Mouse (Mus musculus): ENCODE measurements around the gene Mrps18c. TPM values are rescaled to one million over a fixed set of nuclear protein-coding genes. Genes with fewer than 3 reads are reported as not detected.

Gene Mrps18c
- polyA plus RNA-seq, 1 experiment from 2014 or later = 153 TPM

- WGBS = 97% methylated on average over 4 of the region's 4 CpGs
- DNase-seq (ENCODE audit: low spot score) (no peak), ATAC-seq (ENCODE audit: low read depth) (no peak)
- no peak overlapping the region for H3K27ac ChIP-seq (replicated peaks; ENCODE audit: low read depth, low read length)
- no peak overlapping the region for H3K9ac ChIP-seq (ENCODE audit: low read depth, low read length)
- no peaks in the 10 kb centered on the region for H3K27me3 ChIP-seq (replicated peaks; ENCODE audit: control insufficient read depth, insufficient read depth, low read length)
- no peak overlapping the region for H3K4me2 ChIP-seq (ENCODE audit: low read depth, low read length)
- no peak overlapping the region for H3K4me3 ChIP-seq (ENCODE audit: low read depth, low read length)
- no peaks in the 10 kb centered on the region for H3K9me3 ChIP-seq (ENCODE audit: control insufficient read depth, low read length)
- H3K36me3 ChIP-seq (ENCODE audit: control insufficient read depth, insufficient read depth, low read length) = peaks cover 84% of the 10 kb centered on the region
- no peaks in the 10 kb centered on the region for H3K4me1 ChIP-seq (ENCODE audit: control insufficient read depth, insufficient read depth, low read length)
These were observed 26.9 kb upstream of the Mrps18c start for GRCm38 (mm10) chr5:100771575-100771974.

DNA sequence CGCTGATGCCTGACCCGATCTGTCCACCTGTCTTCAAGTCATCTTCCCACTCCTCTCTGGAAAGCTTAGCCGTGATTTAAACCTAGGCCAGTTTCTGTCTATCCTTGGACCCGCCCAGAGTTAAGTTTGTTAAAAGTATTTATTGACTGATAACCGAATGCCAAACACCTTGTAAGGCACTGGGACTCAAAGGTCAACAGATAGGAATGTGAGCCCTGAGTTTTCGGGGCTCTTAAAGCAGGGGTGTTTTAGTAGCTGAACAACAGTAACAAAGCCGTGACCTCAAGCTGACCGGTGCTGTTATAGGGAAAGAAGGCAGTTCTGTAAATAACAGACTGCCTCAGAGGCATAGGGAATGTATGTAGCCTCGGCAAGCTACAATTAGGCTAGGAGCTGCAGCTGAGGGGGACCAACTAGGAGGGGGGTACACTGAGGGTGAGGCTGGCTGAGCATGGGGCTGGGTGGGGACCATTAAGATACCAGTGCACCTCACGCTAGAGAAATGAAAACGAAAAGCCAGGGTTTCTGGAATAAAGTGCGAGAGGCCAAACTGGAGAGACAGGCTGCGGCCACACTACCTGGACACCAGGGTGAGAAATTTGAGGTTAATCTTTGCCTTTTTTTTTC is 22.5 kb upstream of the Mrps18c start:
- Histone ChIP-seq H3K9me3 (ENCODE audit: control insufficient read depth, low read length) (no peaks in the 10 kb centered on the region), H3K4me3 (ENCODE audit: low read depth, low read length) (no peak overlapping the region), H3K4me1 (ENCODE audit: control insufficient read depth, insufficient read depth, low read length) (no peaks in the 10 kb centered on the region), H3K4me2 (ENCODE audit: low read depth, low read length) (no peak overlapping the region), H3K36me3 (ENCODE audit: control insufficient read depth, insufficient read depth, low read length) (peaks cover 79% of the 10 kb centered on the region), H3K27ac (replicated peaks; ENCODE audit: low read depth, low read length) (no peak overlapping the region), H3K9ac (ENCODE audit: low read depth, low read length) (no peak overlapping the region), H3K27me3 (replicated peaks; ENCODE audit: control insufficient read depth, insufficient read depth, low read length) (no peaks in the 10 kb centered on the region)
- no peak for DNase-seq (ENCODE audit: low spot score)
- 89% methylated on average over 13 of the region's 13 CpGs for WGBS
- no peak for ATAC-seq (ENCODE audit: low read depth)

DNA sequence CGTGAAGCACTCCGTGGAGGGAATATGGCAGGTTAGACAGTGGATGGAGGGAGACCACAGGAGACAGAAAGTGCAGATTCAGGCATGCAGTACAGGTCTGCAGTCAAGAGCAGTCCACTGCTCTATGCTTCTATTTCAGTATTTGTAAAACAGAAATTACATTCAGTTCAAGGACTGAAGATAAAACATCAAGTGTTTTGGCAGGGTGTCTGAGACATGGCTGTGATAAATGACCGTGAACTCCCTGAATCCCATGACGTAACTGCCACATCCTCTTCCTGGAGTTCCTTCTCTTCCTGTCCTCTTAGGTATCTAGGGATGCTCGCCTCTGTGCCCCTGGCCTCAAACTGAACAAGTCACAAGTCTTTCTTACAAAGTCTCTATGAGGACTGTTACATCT is 21.5 kb upstream of the Mrps18c start:
- H3K36me3 ChIP-seq (ENCODE audit: control insufficient read depth, insufficient read depth, low read length) = peaks cover 79% of the 10 kb centered on the region
- no peak for ATAC-seq (ENCODE audit: low read depth)
- no peak overlapping the region for H3K9ac ChIP-seq (ENCODE audit: low read depth, low read length)
- no peak overlapping the region for H3K4me2 ChIP-seq (ENCODE audit: low read depth, low read length)
- no peaks in the 10 kb centered on the region for H3K9me3 ChIP-seq (ENCODE audit: control insufficient read depth, low read length)
- no peaks in the 10 kb centered on the region for H3K27me3 ChIP-seq (replicated peaks; ENCODE audit: control insufficient read depth, insufficient read depth, low read length)
- H3K4me1 ChIP-seq (ENCODE audit: control insufficient read depth, insufficient read depth, low read length) = no peaks in the 10 kb centered on the region
- DNase-seq (ENCODE audit: low spot score) = no peak
- H3K27ac ChIP-seq (replicated peaks; ENCODE audit: low read depth, low read length) = no peak overlapping the region
- H3K4me3 ChIP-seq (ENCODE audit: low read depth, low read length) = no peak overlapping the region
- WGBS = 92% methylated on average over 5 of the region's 5 CpGs

GRCm38 (mm10) chr5:100779002-100779401 is 19.4 kb upstream of the Mrps18c start:
- H3K4me2 ChIP-seq (ENCODE audit: low read depth, low read length) = no peak overlapping the region
- H3K9ac ChIP-seq (ENCODE audit: low read depth, low read length) = no peak overlapping the region
- no peaks in the 10 kb centered on the region for H3K4me1 ChIP-seq (ENCODE audit: control insufficient read depth, insufficient read depth, low read length)
- ATAC-seq (ENCODE audit: low read depth) (no peak), DNase-seq (ENCODE audit: low spot score) (no peak)
- no peaks in the 10 kb centered on the region for H3K27me3 ChIP-seq (replicated peaks; ENCODE audit: control insufficient read depth, insufficient read depth, low read length)
- H3K9me3 ChIP-seq (ENCODE audit: control insufficient read depth, low read length) = no peaks in the 10 kb centered on the region
- no peak overlapping the region for H3K4me3 ChIP-seq (ENCODE audit: low read depth, low read length)
- no peak overlapping the region for H3K27ac ChIP-seq (replicated peaks; ENCODE audit: low read depth, low read length)
- 96% methylated on average over 13 of the region's 13 CpGs for WGBS
- peaks cover 78% of the 10 kb centered on the region for H3K36me3 ChIP-seq (ENCODE audit: control insufficient read depth, insufficient read depth, low read length)

- Histone ChIP-seq H3K4me1 (ENCODE audit: control insufficient read depth, insufficient read depth, low read length) (no peaks in the 10 kb centered on the region), H3K9me3 (ENCODE audit: control insufficient read depth, low read length) (no peaks in the 10 kb centered on the region), H3K4me2 (ENCODE audit: low read depth, low read length) (no peak overlapping the region), H3K4me3 (ENCODE audit: low read depth, low read length) (no peak overlapping the region), H3K27me3 (replicated peaks; ENCODE audit: control insufficient read depth, insufficient read depth, low read length) (no peaks in the 10 kb centered on the region), H3K36me3 (ENCODE audit: control insufficient read depth, insufficient read depth, low read length) (peaks cover 84% of the 10 kb centered on the region), H3K27ac (replicated peaks; ENCODE audit: low read depth, low read length) (no peak overlapping the region), H3K9ac (ENCODE audit: low read depth, low read length) (no peak overlapping the region)
- WGBS = 94% methylated on average over 9 of the region's 9 CpGs
- ATAC-seq (ENCODE audit: low read depth) (no peak), DNase-seq (ENCODE audit: low spot score) (no peak)
These were observed 10.9 kb upstream of the Mrps18c start for GRCm38 (mm10) chr5:100787527-100787926.

- 86% methylated on average over 7 of the region's 7 CpGs for WGBS
- H3K27ac ChIP-seq (replicated peaks; ENCODE audit: low read depth, low read length) = no peak overlapping the region
These were observed 6.2 kb upstream of the Mrps18c start for GRCm38 (mm10) chr5:100792261-100792660.

GRCm38 (mm10) chr5:100794084-100794483 is 4.3 kb upstream of the Mrps18c start:
- Histone ChIP-seq H3K4me3 (ENCODE audit: low read depth, low read length) (no peak overlapping the region), H3K9me3 (ENCODE audit: control insufficient read depth, low read length) (no peaks in the 10 kb centered on the region), H3K9ac (ENCODE audit: low read depth, low read length) (no peak overlapping the region), H3K36me3 (ENCODE audit: control insufficient read depth, insufficient read depth, low read length) (peaks cover 58% of the 10 kb centered on the region), H3K27me3 (replicated peaks; ENCODE audit: control insufficient read depth, insufficient read depth, low read length) (no peaks in the 10 kb centered on the region), H3K4me2 (ENCODE audit: low read depth, low read length) (no peak overlapping the region), H3K4me1 (ENCODE audit: control insufficient read depth, insufficient read depth, low read length) (peaks cover 7% of the 10 kb centered on the region; the same call in 1 of the 2 replicates), H3K27ac (replicated peaks; ENCODE audit: low read depth, low read length) (no peak overlapping the region)
- DNase-seq (ENCODE audit: low spot score) = no peak
- 83% methylated on average over 5 of the region's 5 CpGs for WGBS
- ATAC-seq (ENCODE audit: low read depth) = no peak

More at GRCm38 (mm10) chr5:100792261-100792660, 6.2 kb upstream of the Mrps18c start:
- no peak overlapping the region for H3K4me3 ChIP-seq (ENCODE audit: low read depth, low read length)
- no peak overlapping the region for H3K4me2 ChIP-seq (ENCODE audit: low read depth, low read length)
- DNase-seq (ENCODE audit: low spot score) = no peak
- H3K9me3 ChIP-seq (ENCODE audit: control insufficient read depth, low read length) = no peaks in the 10 kb centered on the region
- H3K27me3 ChIP-seq (replicated peaks; ENCODE audit: control insufficient read depth, insufficient read depth, low read length) = no peaks in the 10 kb centered on the region
- peaks cover 76% of the 10 kb centered on the region for H3K36me3 ChIP-seq (ENCODE audit: control insufficient read depth, insufficient read depth, low read length)
- ATAC-seq (ENCODE audit: low read depth) = no peak
- 0 out of 2 replicates have a peak, but pooled peaks cover under 1% of the 10 kb centered on the region for H3K4me1 ChIP-seq (ENCODE audit: control insufficient read depth, insufficient read depth, low read length)
- H3K9ac ChIP-seq (ENCODE audit: low read depth, low read length) = no peak overlapping the region

- Histone ChIP-seq H3K4me3 (ENCODE audit: low read depth, low read length) (no peak overlapping the region), H3K27me3 (replicated peaks; ENCODE audit: control insufficient read depth, insufficient read depth, low read length) (no peaks in the 10 kb centered on the region), H3K4me1 (ENCODE audit: control insufficient read depth, insufficient read depth, low read length) (peaks cover 4% of the 10 kb centered on the region; the same call in 1 of the 2 replicates), H3K9ac (ENCODE audit: low read depth, low read length) (no peak overlapping the region), H3K9me3 (ENCODE audit: control insufficient read depth, low read length) (no peaks in the 10 kb centered on the region), H3K4me2 (ENCODE audit: low read depth, low read length) (no peak overlapping the region), H3K27ac (replicated peaks; ENCODE audit: low read depth, low read length) (no peak overlapping the region), H3K36me3 (ENCODE audit: control insufficient read depth, insufficient read depth, low read length) (0 out of 2 replicates have a peak, but pooled peaks cover 17% of the 10 kb centered on the region)
- 58% methylated on average over 4 of the region's 4 CpGs for WGBS
- ATAC-seq (ENCODE audit: low read depth) = no peak
- DNase-seq (ENCODE audit: low spot score) = no peak
These were observed 19.9 kb downstream of the Mrps18c start for GRCm38 (mm10) chr5:100818341-100818740.
